Mouse (Mus musculus) layer of hippocampus, postnatal 36 days (tissue): Measurements from ENCODE around the gene Gpr182. TPM values are rescaled to one million over a fixed set of nuclear protein-coding genes. Genes with fewer than 3 reads are reported as not detected.

ENCODE experiments used
- total RNA-seq, 2 experiments: library from RNA; stranded (reverse); gene quantifications; 2 replicates each; pipeline ENCODE4 v1.2.3; 2021

Gpr182 gene
- total RNA-seq, 2 experiments from 2014 or later, result 1.2 to 1.3 TPM

Other genes starting within 250 kb of the Gpr182 start
- 1 to 10 TPM; 3.5 to 4.8 TPM for gene Ndufa4l2, start 236.8 kb downstream of the Gpr182 start, total RNA-seq
- 10 to 100 TPM; 27.4 to 29.9 TPM for gene Shmt2, start 229.3 kb downstream of the Gpr182 start, total RNA-seq
- gene Nxph4, start 217.2 kb downstream of the Gpr182 start, total RNA-seq, result 1 to 10 TPM; 1.3 to 1.7 TPM
- gene Lrp1, start 130.6 kb downstream of the Gpr182 start, total RNA-seq, result 100 to 1,000 TPM; 268 to 307 TPM
- 1 to 10 TPM; 5.1 to 6.2 TPM for gene Stat6, start 108.7 kb downstream of the Gpr182 start, total RNA-seq
- gene Nemp1, start 84.8 kb downstream of the Gpr182 start, total RNA-seq, result 1 to 10 TPM; 5.1 to 6.7 TPM
- gene Nab2, start 83.2 kb downstream of the Gpr182 start, total RNA-seq, result 10 to 100 TPM; 42.7 to 43.8 TPM
- 1 to 10 TPM; 1.0 to 1.3 TPM for gene Myo1a, start 46.6 kb downstream of the Gpr182 start, total RNA-seq
- gene Tac2, start 27.3 kb downstream of the Gpr182 start, total RNA-seq, result 1 to 10 TPM; 3.3 to 6.6 TPM
- gene Zbtb39, start 12.2 kb downstream of the Gpr182 start, total RNA-seq, result 10 to 100 TPM; 10.0 to 11.7 TPM
- gene Rdh1, start 8.0 kb upstream of the Gpr182 start, total RNA-seq, result under 1 TPM; 0.13 to 0.15 TPM
- gene Rdh16f1, start 8.1 kb upstream of the Gpr182 start, total RNA-seq, result not detected
- gene Rdh9, start 24.7 kb upstream of the Gpr182 start, total RNA-seq, result under 1 TPM; 0.30 to 0.53 TPM
- under 1 TPM; 0.13 to 0.22 TPM for gene Rdh16, start 49.4 kb upstream of the Gpr182 start, total RNA-seq
- gene Rdh19, start 98.2 kb upstream of the Gpr182 start, total RNA-seq, result not detected
- gene Rdh16f2, start 114.7 kb upstream of the Gpr182 start, total RNA-seq, result not detected
- gene Rdh7, start 137.1 kb upstream of the Gpr182 start, total RNA-seq, result not detected
- not detected for gene Sdr9c7, start 146.8 kb upstream of the Gpr182 start, total RNA-seq